Mouse (Mus musculus) liver, embryonic 13.5 days (tissue): ENCODE measurements at regions not wholly inside any gene's neighbourhood (a gene's known extent, or its start where the extent isn't known, plus 50 kb on each side); places are given as distances from the start of the nearest gene placed in this dataset.

Experiments
- ATAC-seq: fragments of 200-750 bp; cut with Nextera tagmentation; 2 replicates; pipeline ENCODE4 v1.8.0; 2017; ENCODE audit warnings: low read depth, mild to moderate bottlenecking, moderate number of reproducible peaks, moderate library complexity
- DNase-seq: peaks from one replicate; pipeline ENCODE4 v3.0.0; 2022
- H3K27ac ChIP-seq: fragments of 300-500 bp; sonication (generic); 2 replicates; pipeline ENCODE4 v1.5.1; 2015; ENCODE audit warnings: moderate library complexity, mild to moderate bottlenecking, inconsistent platforms
- H3K27me3 ChIP-seq: fragments of 300-500 bp; sonication (generic); 2 replicates; pipeline ENCODE4 v1.6.1; 2015; ENCODE audit warnings: mild to moderate bottlenecking, inconsistent platforms
- H3K36me3 ChIP-seq: fragments of 300-500 bp; sonication (generic); 2 replicates; pipeline ENCODE4 v1.6.1; 2015; ENCODE audit warnings: mild to moderate bottlenecking, inconsistent platforms
- H3K4me1 ChIP-seq: fragments of 300-500 bp; sonication (generic); replicated peaks from 2 replicates; pipeline ENCODE4 v1.6.1; 2015; ENCODE audit warnings: inconsistent platforms
- H3K4me2 ChIP-seq: fragments of 300-500 bp; sonication (generic); 2 replicates; pipeline ENCODE4 v1.6.1; 2015; ENCODE audit warnings: inconsistent platforms, mild to moderate bottlenecking, moderate library complexity
- H3K4me3 ChIP-seq: fragments of 300-500 bp; sonication (generic); replicated peaks from 2 replicates; pipeline ENCODE4 v1.5.1; 2015; ENCODE audit warnings: mild to moderate bottlenecking, inconsistent platforms
- H3K9ac ChIP-seq: fragments of 300-500 bp; sonication (generic); 2 replicates; pipeline ENCODE4 v1.6.1; 2015; ENCODE audit warnings: mild to moderate bottlenecking, inconsistent platforms
- H3K9me3 ChIP-seq: fragments of 300-500 bp; sonication (generic); replicated peaks from 2 replicates; pipeline ENCODE4 v1.6.1; 2016; ENCODE audit warnings: inconsistent platforms
- WGBS: fragments of 180-500 bp; shearing (Covaris S2); methylation state at CpG from one replicate; pipeline ENCODE4 v1.1.7; 2015; ENCODE audit not compliant: insufficient replicate concordance; 5-methylcytosine and 5-hydroxymethylcytosine counted together

- no peak overlapping the region for H3K27ac ChIP-seq
- ATAC-seq (no peak), DNase-seq (no peak)
- no peaks in the 10 kb centered on the region for H3K36me3 ChIP-seq
- no peak overlapping the region for H3K4me2 ChIP-seq
- no peak overlapping the region for H3K4me3 ChIP-seq
- H3K9me3 ChIP-seq = no peaks in the 10 kb centered on the region
- H3K27me3 ChIP-seq = no peaks in the 10 kb centered on the region
- H3K9ac ChIP-seq = no peak overlapping the region
- peaks cover 48% of the 10 kb centered on the region for H3K4me1 ChIP-seq
- WGBS = 35% methylated on average over 9 of the region's 9 CpGs
Observed at GRCm38 (mm10) chr6:127393907-127394600, 52.6 kb upstream of the Parp11 start.
